Comparison of ENCODE assay signal across 21 mouse cellular contexts in the genomic region with DNA sequence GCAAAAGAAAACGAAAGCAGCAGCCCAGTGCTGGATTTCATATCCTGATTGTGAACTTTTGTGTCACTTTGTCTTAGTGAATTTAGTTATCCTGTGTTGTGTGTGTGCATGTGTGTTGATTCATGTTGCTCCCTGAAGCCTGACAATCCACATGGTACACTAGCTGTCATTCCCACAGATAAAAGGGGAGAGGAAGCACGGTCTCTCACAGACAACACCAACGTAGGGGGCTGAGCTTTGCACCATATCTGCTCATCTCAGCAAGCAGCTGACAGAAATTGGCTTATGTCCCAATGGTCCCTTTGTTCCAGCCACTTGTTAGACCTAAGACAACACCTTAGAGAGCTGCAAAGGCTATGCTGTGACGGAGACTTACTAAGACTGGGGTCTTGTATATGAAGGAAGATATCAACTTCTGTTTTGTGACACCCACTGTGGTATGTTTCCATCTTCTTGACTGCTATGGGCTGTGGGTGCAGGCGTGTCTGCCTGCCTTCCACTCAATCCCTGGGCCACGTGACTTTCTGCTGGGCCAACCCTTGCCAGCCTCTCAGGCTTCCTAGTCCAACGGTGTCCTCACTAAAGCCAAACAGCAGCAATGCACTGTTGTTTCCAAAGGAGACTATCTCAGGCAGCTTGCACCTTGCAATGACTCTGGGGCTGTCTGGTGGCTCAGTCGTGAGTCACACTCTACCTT. TPM values are rescaled to one million over a fixed set of nuclear protein-coding genes. Genes with fewer than 3 reads are reported as not detected.
A peak's percentile ranks its signal among the peaks of the same experiment; 100 is the strongest.
DNase-seq lines count a peak whose midpoint lies in the region; ATAC-seq lines count a peak whose summit lies in the region.
"Had no signal": no experiment of that assay in that cellular context is flagged by ENCODE, and none has a peak within 500 bp of the region (broad histone marks: within the 10 kb centered on the region; RNA-seq: fewer than 3 reads in every experiment).

No protein-coding gene starts in this region.

- H3K9ac ChIP-seq in liver, embryonic 11.5 days (ENCODE audit: low read depth, low read length): peak overlapping the region; percentile 30; the same call in 1 of the 2 replicates
- no peak overlapping the region for H3K9ac ChIP-seq in liver, embryonic 15.5 days
- H3K9ac ChIP-seq: embryonic facial prominence, embryonic 12.5 days; forebrain, embryonic 15.5 days; heart, embryonic 13.5 days; hindbrain, embryonic 12.5 days had no signal

- no peaks in the 10 kb centered on the region for H3K9me3 ChIP-seq in liver, embryonic 11.5 days (ENCODE audit: control insufficient read depth, low read length)
- no peaks in the 10 kb centered on the region for H3K9me3 ChIP-seq in liver, embryonic 15.5 days (replicated peaks)
- H3K9me3 ChIP-seq: embryonic facial prominence, embryonic 12.5 days; forebrain, embryonic 10.5 days; forebrain, embryonic 15.5 days; heart, embryonic 13.5 days; hindbrain, embryonic 12.5 days had no signal

- peak overlapping the region; percentile 43; the same call in 1 of the 2 replicates for H3K27ac ChIP-seq in liver, embryonic 11.5 days (ENCODE audit: low read depth, low read length)
- peak overlapping the region; percentile 72 for H3K27ac ChIP-seq in liver, embryonic 15.5 days (replicated peaks)
- H3K27ac ChIP-seq: embryonic facial prominence, embryonic 12.5 days; forebrain, embryonic 10.5 days; forebrain, embryonic 15.5 days; heart, embryonic 13.5 days; hindbrain, embryonic 12.5 days had no signal

- 73% methylated on average over 8 of the region's 8 CpGs for WGBS in liver, embryonic 11.5 days
- WGBS in liver, embryonic 15.5 days (ENCODE audit: insufficient replicate concordance): 40% methylated on average over 8 of the region's 8 CpGs

- intact Hi-C loops in heart, postnatal 10 days (cut with DNase I): no loop called here

- no peaks in the 10 kb centered on the region for H3K27me3 ChIP-seq in liver, embryonic 11.5 days (replicated peaks; ENCODE audit: control insufficient read depth, insufficient read depth, low read length)
- H3K27me3 ChIP-seq in liver, embryonic 15.5 days: no peaks in the 10 kb centered on the region
- H3K27me3 ChIP-seq: embryonic facial prominence, embryonic 12.5 days; forebrain, embryonic 15.5 days; heart, embryonic 13.5 days; hindbrain, embryonic 12.5 days had no signal

- H3K4me2 ChIP-seq in liver, embryonic 11.5 days: peak overlapping the region; percentile 22
- peak overlapping the region; percentile 35 for H3K4me2 ChIP-seq in liver, embryonic 15.5 days
- H3K4me2 ChIP-seq: embryonic facial prominence, embryonic 12.5 days; forebrain, embryonic 15.5 days; heart, embryonic 13.5 days; hindbrain, embryonic 12.5 days had no signal

- peak; percentile 30; the same call in 1 of the 2 replicates for ATAC-seq in liver, embryonic 11.5 days (replicated peaks; ENCODE audit: low FRiP score)
- ATAC-seq in erythroid progenitor cell, adult 5-6 weeks (replicated peaks; ENCODE audit: low FRiP score, poor library complexity, severe bottlenecking): peak; percentile 51
- peak; percentile 32; the same call in 1 of the 2 replicates for ATAC-seq in liver, embryonic 15.5 days (ENCODE audit: insufficient read depth)
- ATAC-seq in megakaryocyte-erythroid progenitor cell, adult 5-6 weeks (replicated peaks; ENCODE audit: low FRiP score, low TSS enrichment, poor library complexity, severe bottlenecking): peak; percentile 52
- ATAC-seq: forebrain, embryonic 15.5 days; hindbrain, embryonic 16.5 days; inflammation-experienced regulatory T-cells, adult 6 months had no signal

- no peak overlapping the region for H3K4me3 ChIP-seq in liver, embryonic 11.5 days (ENCODE audit: low read depth, low read length)
- no peak overlapping the region for H3K4me3 ChIP-seq in liver, embryonic 15.5 days (replicated peaks)
- H3K4me3 ChIP-seq: embryonic facial prominence, embryonic 12.5 days; forebrain, embryonic 10.5 days; forebrain, embryonic 15.5 days; heart, embryonic 13.5 days; hindbrain, embryonic 12.5 days had no signal

- no peak for DNase-seq in liver, embryonic 11.5 days (ENCODE audit: low spot score)
- no peak for DNase-seq in liver
- no peak for DNase-seq in frontal cortex, postnatal 25 days (ENCODE audit: low spot score in 2 of 2)
- no peak for DNase-seq in heart, postnatal 10 days
- no peak for DNase-seq in adrenal gland, adult 2 months
- DNase-seq: adrenal gland, postnatal 10 days; cerebellum, adult 11-12 months; cerebellum, adult 9-10 months; cerebellum, postnatal 25 days; gastrocnemius, postnatal 14 days; heart, postnatal 4 days had no signal

- H3K4me1 ChIP-seq in liver, embryonic 11.5 days (replicated peaks; ENCODE audit: control insufficient read depth, insufficient read depth, low read length): peaks cover 38% of the 10 kb centered on the region
- peaks cover 46% of the 10 kb centered on the region for H3K4me1 ChIP-seq in liver, embryonic 15.5 days (replicated peaks)
- H3K4me1 ChIP-seq: forebrain, embryonic 15.5 days had no signal

- H3K36me3 ChIP-seq in liver, embryonic 11.5 days (ENCODE audit: control insufficient read depth, insufficient read depth, low read length): no peaks in the 10 kb centered on the region
- H3K36me3 ChIP-seq in liver, embryonic 15.5 days (replicated peaks): no peaks in the 10 kb centered on the region
- H3K36me3 ChIP-seq: hindbrain, embryonic 12.5 days had no signal

RNA-seq across cellular contexts. Expression of gene Pofut2, which starts 41.4 kb away (rescaled TPM):
- 66.8 and 71.9 TPM in 2 replicates for polyA plus RNA-seq in liver, embryonic 11.5 days (2014; fragmentation: Nextera tagmentation; extraction: Ambion mirVana)
- 5.9 and 16.2 TPM in 2 replicates for total RNA-seq in erythroid progenitor cell, adult 5-6 weeks (2015; ENCODE audit: low replicate concordance)
- 9.7 and 10.7 TPM in 2 replicates for total RNA-seq in erythroid progenitor cell, adult 5-6 weeks (2017; ENCODE audit: low replicate concordance)
- 23.8 and 27.2 TPM in 2 replicates for polyA plus RNA-seq in liver, embryonic 15.5 days (2015; fragmentation: Nextera tagmentation; extraction: Ambion mirVana)
- 18.3 and 24.5 TPM in 2 replicates for total RNA-seq in megakaryocyte-erythroid progenitor cell, adult 5-6 weeks (2014; fragmentation: Nextera tagmentation)
- total RNA-seq in megakaryocyte-erythroid progenitor cell, adult 5-6 weeks (2017): 7.4 and 14.8 TPM in 2 replicates
- 10 to 100 TPM; 60.3 to 61.0 TPM for total RNA-seq in heart, postnatal 10 days (2021)
- 10 to 100 TPM; 73.0 to 87.9 TPM for total RNA-seq in adrenal gland, adult 2 months (2021)
- polyA plus RNA-seq in adrenal gland, adult 2 months (2012; rRNA removed): 107 and 117 TPM in 2 replicates
